24 mouse cellular contexts compared by ENCODE assay signal in genomic region chr11:88250568-88250967, GRCm38 (mm10). TPM values are rescaled to one million over a fixed set of nuclear protein-coding genes. Genes with fewer than 3 reads are reported as not detected.
A peak's percentile ranks its signal among the peaks of the same experiment; 100 is the strongest.
DNase-seq lines count a peak whose midpoint lies in the region; ATAC-seq and TF ChIP-seq lines count a peak whose summit lies in the region.
"Had no signal": no experiment of that assay in that cellular context is flagged by ENCODE, and none has a peak within 500 bp of the region (broad histone marks: within the 10 kb centered on the region; RNA-seq: fewer than 3 reads in every experiment).

No protein-coding gene starts in this region.

- WGBS in hindbrain, embryonic 10.5 days, result 93% methylated on average over 3 of the region's 3 CpGs
- WGBS in hindbrain, embryonic 16.5 days, result 91% methylated on average over 3 of the region's 3 CpGs
- 57% methylated on average over 3 of the region's 3 CpGs for WGBS in lung, embryonic 16.5 days
- WGBS in lung, adult 2 months, result 49% methylated on average over 3 of the region's 3 CpGs
- WGBS in heart, postnatal 0 days, result 22% methylated on average over 3 of the region's 3 CpGs

- no peak for DNase-seq in hindbrain, embryonic 10.5 days (ENCODE audit: low spot score)
- DNase-seq in lung, adult 2 months, result no peak
- DNase-seq in NIH3T3 (ENCODE audit: low read depth), result peak; percentile 85
- peak; percentile 85 for DNase-seq in heart, postnatal 0 days (ENCODE audit: low spot score)
- no peak for DNase-seq in frontal cortex, postnatal 25 days (ENCODE audit: low spot score in 2 of 2)
- DNase-seq in cerebellum, adult 11 months, result no peak
- DNase-seq: cerebellum, adult 9-10 months; embryo, embryonic 11 days; kidney, adult 8-10 months; left cerebral cortex, postnatal 4 days; liver, embryonic 13.5 days; right cerebral cortex, postnatal 14 days had no signal

- H3K9me3 ChIP-seq in hindbrain, embryonic 10.5 days, result no peaks in the 10 kb centered on the region
- H3K9me3 ChIP-seq in hindbrain, embryonic 16.5 days (ENCODE audit: control insufficient read depth, low read length), result no peaks in the 10 kb centered on the region
- H3K9me3 ChIP-seq in lung, embryonic 16.5 days (ENCODE audit: control insufficient read depth, low read length), result no peaks in the 10 kb centered on the region
- no peaks in the 10 kb centered on the region for H3K9me3 ChIP-seq in heart, postnatal 0 days (replicated peaks; ENCODE audit: control insufficient read depth, low read length)
- H3K9me3 ChIP-seq: embryonic facial prominence, embryonic 15.5 days; forebrain, embryonic 10.5 days; liver, embryonic 13.5 days; megakaryocyte, embryonic 14.5 days had no signal

- peaks cover 2% of the 10 kb centered on the region for H3K36me3 ChIP-seq in hindbrain, embryonic 10.5 days
- no peaks in the 10 kb centered on the region for H3K36me3 ChIP-seq in hindbrain, embryonic 16.5 days (ENCODE audit: control insufficient read depth, insufficient read depth, low read length)
- H3K36me3 ChIP-seq in lung, embryonic 16.5 days (ENCODE audit: control insufficient read depth, insufficient read depth, low read length), result no peaks in the 10 kb centered on the region
- H3K36me3 ChIP-seq in heart, postnatal 0 days (replicated peaks; ENCODE audit: control insufficient read depth, insufficient read depth, low read length), result no peaks in the 10 kb centered on the region
- H3K36me3 ChIP-seq: embryonic facial prominence, embryonic 15.5 days; forebrain, embryonic 10.5 days; liver, embryonic 13.5 days had no signal

- H3K4me2 ChIP-seq in hindbrain, embryonic 16.5 days (ENCODE audit: low read length), result no peak overlapping the region
- H3K4me2 ChIP-seq in lung, embryonic 16.5 days (ENCODE audit: low read depth, low read length), result no peak overlapping the region
- no peak overlapping the region for H3K4me2 ChIP-seq in heart, postnatal 0 days (ENCODE audit: low read depth, low read length)
- H3K4me2 ChIP-seq: embryonic facial prominence, embryonic 15.5 days; liver, embryonic 13.5 days had no signal

- peak; percentile 93 for TF ChIP-seq EP300 in heart, postnatal 0 days (IDR thresholded peaks at IDR 0.05; ENCODE audit: low read depth)

- TF ChIP-seq POLR2A in lung, adult 2 months (IDR thresholded peaks at IDR 0.05; ENCODE audit: borderline replicate concordance, extremely low read depth, low read depth, low read length), result no peak

- H3K4me3 ChIP-seq in hindbrain, embryonic 10.5 days, result no peak overlapping the region
- no peak overlapping the region for H3K4me3 ChIP-seq in hindbrain, embryonic 16.5 days (ENCODE audit: low read length)
- H3K4me3 ChIP-seq in lung, embryonic 16.5 days (ENCODE audit: low read length), result no peak overlapping the region
- H3K4me3 ChIP-seq in lung, adult 2 months (replicated peaks; ENCODE audit: extremely low read depth, low read depth, low read length), result no peak overlapping the region
- H3K4me3 ChIP-seq in heart, postnatal 0 days (ENCODE audit: low read depth, low read length), result no peak overlapping the region
- H3K4me3 ChIP-seq: embryonic facial prominence, embryonic 15.5 days; forebrain, embryonic 10.5 days; layer of hippocampus, adult 2 months; liver, embryonic 13.5 days; megakaryocyte, embryonic 14.5 days had no signal

- no peak for ATAC-seq in hindbrain, embryonic 16.5 days
- ATAC-seq in lung, embryonic 16.5 days (ENCODE audit: low read depth), result peak; percentile 40; the same call in 1 of the 2 replicates
- ATAC-seq in heart, postnatal 0 days (ENCODE audit: insufficient read depth, low read depth), result peak; percentile 73

- peak overlapping the region; percentile 92 for H3K27ac ChIP-seq in hindbrain, embryonic 10.5 days
- no peak overlapping the region for H3K27ac ChIP-seq in hindbrain, embryonic 16.5 days (ENCODE audit: low read depth, low read length)
- H3K27ac ChIP-seq in lung, embryonic 16.5 days (ENCODE audit: low read length), result no peak overlapping the region
- peak overlapping the region; percentile 72 for H3K27ac ChIP-seq in heart, postnatal 0 days (ENCODE audit: low read depth)
- H3K27ac ChIP-seq: embryonic facial prominence, embryonic 15.5 days; forebrain, embryonic 10.5 days; layer of hippocampus, adult 2 months; liver, embryonic 13.5 days had no signal

- peaks cover 15% of the 10 kb centered on the region for H3K27me3 ChIP-seq in hindbrain, embryonic 10.5 days (ENCODE audit: insufficient read depth, poor library complexity, severe bottlenecking)
- H3K27me3 ChIP-seq in hindbrain, embryonic 16.5 days (replicated peaks; ENCODE audit: control insufficient read depth, insufficient read depth, low read length), result no peaks in the 10 kb centered on the region
- no peaks in the 10 kb centered on the region for H3K27me3 ChIP-seq in lung, embryonic 16.5 days (ENCODE audit: control insufficient read depth, insufficient read depth, low read depth, low read length)
- no peaks in the 10 kb centered on the region for H3K27me3 ChIP-seq in heart, postnatal 0 days (ENCODE audit: control insufficient read depth, insufficient read depth, low read length)
- H3K27me3 ChIP-seq: embryonic facial prominence, embryonic 15.5 days had no signal

- H3K9ac ChIP-seq in hindbrain, embryonic 16.5 days (ENCODE audit: low read depth, low read length), result no peak overlapping the region
- no peak overlapping the region for H3K9ac ChIP-seq in lung, embryonic 16.5 days (ENCODE audit: low read length)
- no peak overlapping the region for H3K9ac ChIP-seq in heart, postnatal 0 days (replicated peaks; ENCODE audit: low read depth, low read length)
- H3K9ac ChIP-seq: embryonic facial prominence, embryonic 15.5 days; liver, embryonic 13.5 days had no signal

- H3K4me1 ChIP-seq in hindbrain, embryonic 10.5 days (replicated peaks), result peaks cover 70% of the 10 kb centered on the region
- H3K4me1 ChIP-seq in hindbrain, embryonic 16.5 days (ENCODE audit: control insufficient read depth, insufficient read depth, low read depth, low read length), result peaks cover 20% of the 10 kb centered on the region
- H3K4me1 ChIP-seq in lung, embryonic 16.5 days (replicated peaks; ENCODE audit: control insufficient read depth, insufficient read depth, low read length), result peaks cover 9% of the 10 kb centered on the region; the same call in 1 of the 2 replicates
- peaks cover 2% of the 10 kb centered on the region; the same call in 1 of the 2 replicates for H3K4me1 ChIP-seq in lung, adult 2 months (ENCODE audit: control insufficient read depth, insufficient read depth, low read length)
- peaks cover 20% of the 10 kb centered on the region for H3K4me1 ChIP-seq in heart, postnatal 0 days (ENCODE audit: control insufficient read depth, insufficient read depth)

- no peak for TF ChIP-seq CTCF in lung, adult 2 months (IDR thresholded peaks at IDR 0.05; ENCODE audit: insufficient read depth, low read length)
- no peak for TF ChIP-seq CTCF in heart, postnatal 0 days (IDR thresholded peaks at IDR 0.05; ENCODE audit: low read depth)

RNA-seq across cellular contexts. Expression of gene Ccdc182, which starts 43.3 kb away (rescaled TPM):
- 7.9 and 11.8 TPM in 2 replicates for polyA plus RNA-seq in hindbrain, embryonic 10.5 days (2016; fragmentation: Nextera tagmentation; extraction: Ambion mirVana)
- 0.13 TPM in 1 of 2 replicates, not detected in the other for polyA plus RNA-seq in hindbrain, embryonic 16.5 days (2015; fragmentation: Nextera tagmentation; extraction: Ambion mirVana)
- not detected in 2 replicates for polyA plus RNA-seq in lung, embryonic 16.5 days (2015; fragmentation: Nextera tagmentation; extraction: Ambion mirVana)
- polyA plus RNA-seq in lung, adult 2 months (2012; rRNA removed), result not detected in 2 replicates
- not detected in 2 replicates for total RNA-seq in heart, postnatal 0 days (2014; rRNA removed; ENCODE audit: low replicate concordance)
- polyA plus RNA-seq in heart, postnatal 0 days (2015; fragmentation: Nextera tagmentation; extraction: Ambion mirVana), result not detected in 2 replicates
- total RNA-seq: adrenal gland, postnatal 4 days; gastrocnemius, adult 8-10 months; layer of hippocampus, adult 2 months; left cerebral cortex, postnatal 4 days; midbrain, postnatal 0 days had no signal
- polyA plus RNA-seq: C2C12; embryonic facial prominence, embryonic 15.5 days; liver, embryonic 13.5 days; stomach, embryonic 16.5 days; thymus, postnatal 0 days had no signal

RNA-seq across cellular contexts. Expression of gene Mrps23, which starts 46.4 kb away (rescaled TPM):
- polyA plus RNA-seq in hindbrain, embryonic 10.5 days (2016; fragmentation: Nextera tagmentation; extraction: Ambion mirVana), result 72.2 and 74.1 TPM in 2 replicates
- 61.1 and 68.8 TPM in 2 replicates for polyA plus RNA-seq in hindbrain, embryonic 16.5 days (2015; fragmentation: Nextera tagmentation; extraction: Ambion mirVana)
- 50.6 and 55.5 TPM in 2 replicates for polyA plus RNA-seq in lung, embryonic 16.5 days (2015; fragmentation: Nextera tagmentation; extraction: Ambion mirVana)
- 23.3 and 39.0 TPM in 2 replicates for polyA plus RNA-seq in lung, adult 2 months (2012; rRNA removed)
- 77.6 and 240 TPM in 2 replicates for total RNA-seq in heart, postnatal 0 days (2014; rRNA removed; ENCODE audit: low replicate concordance)
- 156 TPM in 2 replicates for polyA plus RNA-seq in heart, postnatal 0 days (2015; fragmentation: Nextera tagmentation; extraction: Ambion mirVana)

Comparison
In these comparisons a context has a peak if more than half of its experiments do, and no peak if none do; other contexts are left out.
1. H3K27ac ChIP-seq: peak in hindbrain, embryonic 10.5 days (single experiment) and heart, postnatal 0 days (single experiment); none in hindbrain, embryonic 16.5 days (single experiment) and lung, embryonic 16.5 days (single experiment).
2. DNase-seq: peak in NIH3T3 (single experiment) and heart, postnatal 0 days (single experiment); none in hindbrain, embryonic 10.5 days (single experiment), lung, adult 2 months (single experiment), frontal cortex, postnatal 25 days (0 of 2) and cerebellum, adult 11 months (single experiment).